Mouse (Mus musculus) heart, embryonic 11.5 days (tissue): ENCODE measurements around the gene Grin2a. TPM values are rescaled to one million over a fixed set of nuclear protein-coding genes. Genes with fewer than 3 reads are reported as not detected.

Source experiments
- ATAC-seq: fragments of 200-750 bp; cut with Nextera tagmentation; replicated peaks from 2 replicates; pipeline ENCODE4 v1.8.0; 2017; ENCODE audit warnings: moderate library complexity; ENCODE audit not compliant: insufficient number of reproducible peaks, low FRiP score, low TSS enrichment
- H3K27ac ChIP-seq: fragments of 300-500 bp; sonication (generic); 2 replicates; pipeline ENCODE4 v1.5.1; 2014; ENCODE audit warnings: mild to moderate bottlenecking, low read depth, low read length
- H3K27me3 ChIP-seq: fragments of 300-500 bp; sonication (generic); 2 replicates; pipeline ENCODE4 v1.6.1; 2014; ENCODE audit warnings: mild to moderate bottlenecking, low read length, mixed read lengths; ENCODE audit not compliant: control insufficient read depth, insufficient read depth
- H3K36me3 ChIP-seq: fragments of 300-500 bp; sonication (generic); 2 replicates; pipeline ENCODE4 v1.6.1; 2014; ENCODE audit warnings: mild to moderate bottlenecking, low read length, moderate library complexity, mixed read lengths; ENCODE audit not compliant: control insufficient read depth, insufficient read depth
- H3K4me1 ChIP-seq: fragments of 300-500 bp; sonication (generic); 2 replicates; pipeline ENCODE4 v1.6.1; 2014; ENCODE audit warnings: low read length; ENCODE audit not compliant: control insufficient read depth, insufficient read depth
- H3K4me2 ChIP-seq: fragments of 300-500 bp; sonication (generic); 2 replicates; pipeline ENCODE4 v1.6.1; 2014; ENCODE audit warnings: mild to moderate bottlenecking, moderate library complexity
- H3K4me3 ChIP-seq: fragments of 300-500 bp; sonication (generic); 2 replicates; pipeline ENCODE4 v1.5.1; 2014; ENCODE audit warnings: low read depth, low read length
- H3K9ac ChIP-seq: fragments of 300-500 bp; sonication (generic); 2 replicates; pipeline ENCODE4 v1.6.1; 2014; ENCODE audit warnings: mild to moderate bottlenecking, low read depth, low read length, moderate library complexity
- H3K9me3 ChIP-seq: fragments of 300-500 bp; sonication (generic); replicated peaks from 2 replicates; pipeline ENCODE4 v1.6.1; 2016; ENCODE audit warnings: low read length; ENCODE audit not compliant: control insufficient read depth
- whole genome bisulfite sequencing: fragments of 180-500 bp; shearing (Covaris S2); extraction: QIAGEN DNeasy Blood & Tissue Kit; methylation state at CpG from one replicate; pipeline ENCODE4 v1.1.7; 2014; ENCODE audit not compliant: insufficient replicate concordance; 5-methylcytosine and 5-hydroxymethylcytosine counted together
- polyA plus RNA-seq: library from polyadenylated mRNA; unstranded; fragments of >200 nt; fragmentation: Nextera tagmentation; extraction: Ambion mirVana; gene quantifications from 2 replicates; pipeline ENCODE4 v1.2.1, GENCODE M21; 2014

The Grin2a gene
- polyA plus RNA-seq, 1 experiment from 2014 or later = 0.19 TPM

- ATAC-seq = no peak
- H3K36me3 ChIP-seq = no peaks in the 10 kb centered on the region
- no peaks in the 10 kb centered on the region for H3K9me3 ChIP-seq
- H3K4me2 ChIP-seq = no peak overlapping the region
- no peak overlapping the region for H3K9ac ChIP-seq
- H3K27ac ChIP-seq = no peak overlapping the region
- 59% methylated on average over 5 of the region's 5 CpGs for WGBS
- H3K4me1 ChIP-seq = no peaks in the 10 kb centered on the region
- H3K27me3 ChIP-seq = no peaks in the 10 kb centered on the region
- no peak overlapping the region for H3K4me3 ChIP-seq
Measured at GRCm38 (mm10) chr16:9768356-9768755, 227.0 kb downstream of the Grin2a start.

- Histone ChIP-seq H3K27me3 (no peaks in the 10 kb centered on the region), H3K4me1 (no peaks in the 10 kb centered on the region), H3K27ac (no peak overlapping the region), H3K4me2 (no peak overlapping the region), H3K36me3 (no peaks in the 10 kb centered on the region), H3K9ac (no peak overlapping the region), H3K4me3 (no peak overlapping the region), H3K9me3 (no peaks in the 10 kb centered on the region)
- no peak for ATAC-seq
- WGBS = 80% methylated on average over 3 of the region's 3 CpGs
Measured at GRCm38 (mm10) chr16:9767946-9768345, 227.4 kb downstream of the Grin2a start.

- H3K9me3 ChIP-seq = no peaks in the 10 kb centered on the region
Measured at GRCm38 (mm10) chr16:9764086-9764485, 231.3 kb downstream of the Grin2a start.

GRCm38 (mm10) chr16:9760347-9760746 lies 235.0 kb downstream of the Grin2a start:
- H3K4me1 ChIP-seq = no peaks in the 10 kb centered on the region
- ATAC-seq = no peak
- no peaks in the 10 kb centered on the region for H3K36me3 ChIP-seq
- no peak overlapping the region for H3K27ac ChIP-seq
- no peaks in the 10 kb centered on the region for H3K27me3 ChIP-seq
- no peak overlapping the region for H3K4me2 ChIP-seq
- no peak overlapping the region for H3K9ac ChIP-seq
- H3K9me3 ChIP-seq = no peaks in the 10 kb centered on the region
- WGBS = 84% methylated on average over 2 of the region's 2 CpGs
- no peak overlapping the region for H3K4me3 ChIP-seq

More at GRCm38 (mm10) chr16:9764086-9764485, 231.3 kb downstream of the Grin2a start:
- 79% methylated on average over 2 of the region's 2 CpGs for WGBS
- Histone ChIP-seq H3K36me3 (no peaks in the 10 kb centered on the region), H3K27ac (no peak overlapping the region), H3K4me2 (no peak overlapping the region), H3K4me1 (no peaks in the 10 kb centered on the region), H3K27me3 (no peaks in the 10 kb centered on the region), H3K4me3 (no peak overlapping the region), H3K9ac (no peak overlapping the region)
- ATAC-seq = no peak

- no peaks in the 10 kb centered on the region for H3K9me3 ChIP-seq
- no peaks in the 10 kb centered on the region for H3K27me3 ChIP-seq
- no peak for ATAC-seq
- no peak overlapping the region for H3K9ac ChIP-seq
- H3K4me2 ChIP-seq = no peak overlapping the region
- no peaks in the 10 kb centered on the region for H3K4me1 ChIP-seq
- no peak overlapping the region for H3K27ac ChIP-seq
- no peaks in the 10 kb centered on the region for H3K36me3 ChIP-seq
- no peak overlapping the region for H3K4me3 ChIP-seq
- 89% methylated on average over 8 of the region's 8 CpGs for WGBS
Measured at GRCm38 (mm10) chr16:9756849-9757248, 238.5 kb downstream of the Grin2a start.

- ATAC-seq = no peak
- no peaks in the 10 kb centered on the region for H3K9me3 ChIP-seq
- no peak overlapping the region for H3K27ac ChIP-seq
- H3K9ac ChIP-seq = no peak overlapping the region
- H3K4me3 ChIP-seq = no peak overlapping the region
- WGBS = 75% methylated on average over 5 of the region's 5 CpGs
- no peaks in the 10 kb centered on the region for H3K36me3 ChIP-seq
- no peak overlapping the region for H3K4me2 ChIP-seq
- H3K4me1 ChIP-seq = no peaks in the 10 kb centered on the region
- no peaks in the 10 kb centered on the region for H3K27me3 ChIP-seq
Measured at GRCm38 (mm10) chr16:9754061-9754460, 241.3 kb downstream of the Grin2a start.

GRCm38 (mm10) chr16:9753045-9753444 lies 242.3 kb downstream of the Grin2a start:
- 87% methylated on average over 9 of the region's 9 CpGs for WGBS
- H3K4me1 ChIP-seq = no peaks in the 10 kb centered on the region
- ATAC-seq = no peak
- H3K36me3 ChIP-seq = no peaks in the 10 kb centered on the region
- no peak overlapping the region for H3K4me3 ChIP-seq
- H3K27ac ChIP-seq = no peak overlapping the region
- no peaks in the 10 kb centered on the region for H3K27me3 ChIP-seq
- 0 out of 2 replicates have a peak, but pooled peaks cover under 1% of the 10 kb centered on the region for H3K9me3 ChIP-seq
- H3K9ac ChIP-seq = no peak overlapping the region
- no peak overlapping the region for H3K4me2 ChIP-seq

- H3K36me3 ChIP-seq = no peaks in the 10 kb centered on the region
- no peaks in the 10 kb centered on the region for H3K27me3 ChIP-seq
- 83% methylated on average over 8 of the region's 8 CpGs for WGBS
- H3K4me1 ChIP-seq = no peaks in the 10 kb centered on the region
- no peak overlapping the region for H3K9ac ChIP-seq
- no peak for ATAC-seq
- H3K4me3 ChIP-seq = no peak overlapping the region
- no peak overlapping the region for H3K27ac ChIP-seq
- no peak overlapping the region for H3K4me2 ChIP-seq
- H3K9me3 ChIP-seq = 0 out of 2 replicates have a peak, but pooled peaks cover 2% of the 10 kb centered on the region
Measured at GRCm38 (mm10) chr16:9752600-9752999, 242.8 kb downstream of the Grin2a start.

GRCm38 (mm10) chr16:9751045-9751569 lies 244.3 kb downstream of the Grin2a start:
- no peak for ATAC-seq
- Histone ChIP-seq H3K9ac (no peak overlapping the region), H3K9me3 (0 out of 2 replicates have a peak, but pooled peaks cover 2% of the 10 kb centered on the region), H3K4me1 (no peaks in the 10 kb centered on the region), H3K27ac (no peak overlapping the region), H3K36me3 (no peaks in the 10 kb centered on the region), H3K27me3 (no peaks in the 10 kb centered on the region), H3K4me2 (no peak overlapping the region), H3K4me3 (no peak overlapping the region)
- 72% methylated on average over 11 of the region's 11 CpGs for WGBS
